Mouse (Mus musculus): ENCODE results near the gene Cog6. TPM values are rescaled to one million over a fixed set of nuclear protein-coding genes. Genes with fewer than 3 reads are reported as not detected.

Gene Cog6
- polyA plus RNA-seq, 1 experiment from 2014 or later: 45.8 TPM

DNA sequence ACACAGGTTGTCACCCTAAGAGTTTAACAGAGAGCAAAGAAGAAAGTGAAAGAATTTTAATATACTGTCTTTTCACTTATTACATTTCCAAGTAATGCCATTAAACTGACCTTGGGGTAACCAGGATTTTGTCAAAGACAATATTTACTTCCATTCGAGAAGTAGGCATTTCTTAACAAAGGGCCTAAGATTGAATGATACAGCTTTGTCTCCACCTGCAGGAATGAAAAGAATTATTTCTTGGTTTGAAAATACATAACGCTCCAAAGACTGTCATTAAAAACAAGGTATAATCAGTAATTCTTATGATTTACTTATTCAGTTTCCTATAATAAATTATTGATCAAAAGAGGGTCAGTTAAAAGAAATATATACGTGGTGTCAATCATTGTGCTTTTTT lies 55.4 kb downstream of the Cog6 start:
- H3K27me3 ChIP-seq (replicated peaks; ENCODE audit: control insufficient read depth, insufficient read depth, low read length): no peaks in the 10 kb centered on the region
- H3K36me3 ChIP-seq (ENCODE audit: control insufficient read depth, insufficient read depth, low read length): no peaks in the 10 kb centered on the region
- H3K27ac ChIP-seq (ENCODE audit: low read depth, low read length): no peak overlapping the region
- no peaks in the 10 kb centered on the region for H3K9me3 ChIP-seq (ENCODE audit: control insufficient read depth, low read length)
- ATAC-seq: no peak
- no peaks in the 10 kb centered on the region for H3K4me1 ChIP-seq (ENCODE audit: control insufficient read depth, insufficient read depth, low read depth, low read length)
- H3K9ac ChIP-seq (ENCODE audit: low read depth, low read length): no peak overlapping the region
- no peak overlapping the region for H3K4me2 ChIP-seq (ENCODE audit: low read length)
- H3K4me3 ChIP-seq (ENCODE audit: low read length): no peak overlapping the region
- WGBS: 82% methylated on average over 3 of the region's 3 CpGs

DNA sequence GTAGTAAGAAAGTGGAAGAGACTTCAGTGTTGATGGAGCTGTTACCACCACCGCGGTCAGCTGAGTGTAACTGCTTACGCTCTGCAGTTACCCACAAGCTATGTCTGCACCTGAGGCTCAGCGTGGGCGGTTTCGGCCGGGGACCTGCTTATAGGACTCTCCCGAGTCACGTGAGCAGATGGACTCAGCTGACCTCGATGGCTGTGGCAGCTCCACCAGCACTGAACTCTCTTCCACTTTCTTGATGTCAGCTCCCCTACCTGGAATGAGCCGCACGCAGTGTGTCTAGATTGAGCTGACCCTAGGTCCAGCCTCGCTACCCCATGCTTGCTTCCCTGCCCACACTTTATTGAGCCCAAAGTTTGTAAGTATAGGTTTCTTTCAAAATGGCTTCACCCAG lies 56.1 kb downstream of the Cog6 start:
- Histone ChIP-seq H3K9me3 (ENCODE audit: control insufficient read depth, low read length) (no peaks in the 10 kb centered on the region), H3K27ac (ENCODE audit: low read depth, low read length) (no peak overlapping the region), H3K4me1 (ENCODE audit: control insufficient read depth, insufficient read depth, low read depth, low read length) (no peaks in the 10 kb centered on the region), H3K27me3 (replicated peaks; ENCODE audit: control insufficient read depth, insufficient read depth, low read length) (no peaks in the 10 kb centered on the region), H3K4me2 (ENCODE audit: low read length) (no peak overlapping the region), H3K4me3 (ENCODE audit: low read length) (no peak overlapping the region), H3K9ac (ENCODE audit: low read depth, low read length) (no peak overlapping the region), H3K36me3 (ENCODE audit: control insufficient read depth, insufficient read depth, low read length) (no peaks in the 10 kb centered on the region)
- WGBS: 95% methylated on average over 13 of the region's 13 CpGs
- ATAC-seq: no peak

- H3K4me2 ChIP-seq (ENCODE audit: low read length): no peak overlapping the region
- 88% methylated on average over 10 of the region's 10 CpGs for WGBS
- H3K9ac ChIP-seq (ENCODE audit: low read depth, low read length): no peak overlapping the region
- no peak overlapping the region for H3K4me3 ChIP-seq (ENCODE audit: low read length)
- H3K9me3 ChIP-seq (ENCODE audit: control insufficient read depth, low read length): no peaks in the 10 kb centered on the region
- H3K36me3 ChIP-seq (ENCODE audit: control insufficient read depth, insufficient read depth, low read length): no peaks in the 10 kb centered on the region
- H3K27ac ChIP-seq (ENCODE audit: low read depth, low read length): no peak overlapping the region
- ATAC-seq: no peak
- no peaks in the 10 kb centered on the region; the same call in 1 of the 2 replicates for H3K4me1 ChIP-seq (ENCODE audit: control insufficient read depth, insufficient read depth, low read depth, low read length)
- H3K27me3 ChIP-seq (replicated peaks; ENCODE audit: control insufficient read depth, insufficient read depth, low read length): no peaks in the 10 kb centered on the region
These were observed 58.5 kb downstream of the Cog6 start for GRCm38 (mm10) chr3:52958444-52959120.

- no peak overlapping the region for H3K4me2 ChIP-seq (ENCODE audit: low read length)
- H3K4me1 ChIP-seq (ENCODE audit: control insufficient read depth, insufficient read depth, low read depth, low read length): no peaks in the 10 kb centered on the region; the same call in 1 of the 2 replicates
- WGBS: 83% methylated on average over 7 of the region's 7 CpGs
- H3K4me3 ChIP-seq (ENCODE audit: low read length): no peak overlapping the region
- H3K9me3 ChIP-seq (ENCODE audit: control insufficient read depth, low read length): no peaks in the 10 kb centered on the region
- H3K9ac ChIP-seq (ENCODE audit: low read depth, low read length): no peak overlapping the region
- ATAC-seq: no peak
- H3K36me3 ChIP-seq (ENCODE audit: control insufficient read depth, insufficient read depth, low read length): no peaks in the 10 kb centered on the region
- no peak overlapping the region for H3K27ac ChIP-seq (ENCODE audit: low read depth, low read length)
- no peaks in the 10 kb centered on the region for H3K27me3 ChIP-seq (replicated peaks; ENCODE audit: control insufficient read depth, insufficient read depth, low read length)
These were observed 59.2 kb downstream of the Cog6 start for GRCm38 (mm10) chr3:52957861-52958260.

DNA sequence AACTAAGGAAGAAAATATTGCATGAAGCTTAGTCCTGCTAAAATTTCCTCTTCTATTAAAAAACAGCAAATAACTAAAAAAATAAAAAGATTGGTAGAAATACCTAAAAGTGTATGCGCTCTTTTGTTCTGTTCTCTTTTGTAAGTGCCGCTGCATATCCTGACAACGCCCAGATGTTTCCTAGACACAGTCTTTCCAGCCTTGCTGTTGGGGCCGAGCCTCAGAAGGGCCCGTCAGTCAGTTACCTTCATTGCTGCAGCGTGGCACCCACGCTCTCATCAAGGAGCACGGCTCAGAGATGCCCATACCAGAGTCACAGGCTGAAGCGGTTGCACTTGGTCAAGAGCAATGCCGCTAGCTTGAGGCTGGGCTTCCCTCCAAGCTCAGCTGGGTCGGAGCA lies 60.8 kb downstream of the Cog6 start:
- H3K36me3 ChIP-seq (ENCODE audit: control insufficient read depth, insufficient read depth, low read length): no peaks in the 10 kb centered on the region
- no peaks in the 10 kb centered on the region for H3K27me3 ChIP-seq (replicated peaks; ENCODE audit: control insufficient read depth, insufficient read depth, low read length)
- H3K27ac ChIP-seq (ENCODE audit: low read depth, low read length): no peak overlapping the region
- no peak overlapping the region for H3K9ac ChIP-seq (ENCODE audit: low read depth, low read length)
- no peaks in the 10 kb centered on the region; the same call in 1 of the 2 replicates for H3K4me1 ChIP-seq (ENCODE audit: control insufficient read depth, insufficient read depth, low read depth, low read length)
- no peaks in the 10 kb centered on the region for H3K9me3 ChIP-seq (ENCODE audit: control insufficient read depth, low read length)
- no peak overlapping the region for H3K4me3 ChIP-seq (ENCODE audit: low read length)
- no peak for ATAC-seq
- H3K4me2 ChIP-seq (ENCODE audit: low read length): no peak overlapping the region
- WGBS: 79% methylated on average over 11 of the region's 11 CpGs

DNA sequence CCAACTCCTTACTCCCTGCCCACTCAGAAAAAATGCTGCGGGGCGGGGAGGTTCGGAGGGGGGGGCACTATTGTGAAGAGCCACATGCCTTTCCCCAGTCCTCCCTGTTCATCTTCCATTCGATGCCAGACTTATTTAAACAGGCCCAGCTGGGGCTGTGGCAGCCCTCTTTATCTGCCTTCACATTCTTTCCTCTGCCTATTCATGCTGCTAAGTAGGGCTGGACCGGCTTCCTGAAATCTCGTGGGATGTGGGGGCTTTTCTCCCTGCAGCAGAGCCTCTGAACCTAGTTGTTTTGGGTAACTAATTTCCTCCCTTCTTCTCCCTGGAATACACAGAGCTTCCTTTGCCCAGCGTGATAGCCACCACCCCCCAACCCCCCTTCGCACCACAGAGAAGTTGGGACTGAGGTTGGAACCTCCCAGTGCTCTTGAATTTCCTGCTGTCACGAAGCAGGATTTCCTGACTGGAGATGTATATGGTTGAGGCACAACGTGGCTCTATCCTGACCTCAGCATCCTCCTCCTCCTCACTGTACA lies 61.5 kb downstream of the Cog6 start:
- Histone ChIP-seq H3K27me3 (replicated peaks; ENCODE audit: control insufficient read depth, insufficient read depth, low read length) (no peaks in the 10 kb centered on the region), H3K4me1 (ENCODE audit: control insufficient read depth, insufficient read depth, low read depth, low read length) (no peaks in the 10 kb centered on the region; the same call in 1 of the 2 replicates), H3K9me3 (ENCODE audit: control insufficient read depth, low read length) (no peaks in the 10 kb centered on the region), H3K4me2 (ENCODE audit: low read length) (no peak overlapping the region), H3K27ac (ENCODE audit: low read depth, low read length) (no peak overlapping the region), H3K36me3 (ENCODE audit: control insufficient read depth, insufficient read depth, low read length) (no peaks in the 10 kb centered on the region), H3K4me3 (ENCODE audit: low read length) (no peak overlapping the region), H3K9ac (ENCODE audit: low read depth, low read length) (no peak overlapping the region)
- ATAC-seq: peak; percentile 56
- 11% methylated on average over 10 of the region's 10 CpGs for WGBS

DNA sequence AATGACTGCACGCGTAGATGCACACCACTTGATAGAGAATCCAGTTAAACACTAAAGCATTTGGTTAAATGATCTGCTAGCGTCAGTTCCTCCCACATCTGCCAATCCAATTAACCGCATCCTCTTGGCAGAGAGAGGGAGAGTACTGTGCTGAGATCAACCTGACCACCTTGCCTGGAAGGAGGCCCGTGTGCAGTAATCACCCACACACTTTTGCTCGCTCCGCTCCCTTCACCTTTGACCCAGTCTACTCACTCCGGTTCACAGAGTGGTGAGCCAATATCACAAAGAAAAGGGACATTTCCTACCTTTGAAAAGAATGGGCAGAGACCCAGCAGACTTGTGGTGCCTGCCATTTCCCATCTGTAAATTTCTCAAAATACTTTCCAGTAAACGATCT lies 62.4 kb downstream of the Cog6 start:
- no peaks in the 10 kb centered on the region for H3K36me3 ChIP-seq (ENCODE audit: control insufficient read depth, insufficient read depth, low read length)
- no peaks in the 10 kb centered on the region for H3K9me3 ChIP-seq (ENCODE audit: control insufficient read depth, low read length)
- H3K27ac ChIP-seq (ENCODE audit: low read depth, low read length): no peak overlapping the region
- H3K4me3 ChIP-seq (ENCODE audit: low read length): no peak overlapping the region
- ATAC-seq: no peak
- 64% methylated on average over 9 of the region's 9 CpGs for WGBS
- H3K4me1 ChIP-seq (ENCODE audit: control insufficient read depth, insufficient read depth, low read depth, low read length): no peaks in the 10 kb centered on the region; the same call in 1 of the 2 replicates
- no peak overlapping the region for H3K9ac ChIP-seq (ENCODE audit: low read depth, low read length)
- no peak overlapping the region for H3K4me2 ChIP-seq (ENCODE audit: low read length)
- no peaks in the 10 kb centered on the region for H3K27me3 ChIP-seq (replicated peaks; ENCODE audit: control insufficient read depth, insufficient read depth, low read length)

GRCm38 (mm10) chr3:52953831-52954230 lies 63.2 kb downstream of the Cog6 start:
- H3K4me3 ChIP-seq (ENCODE audit: low read length): no peak overlapping the region
- ATAC-seq: no peak

GRCm38 (mm10) chr3:52948824-52949223 lies 68.2 kb downstream of the Cog6 start:
- no peak overlapping the region for H3K4me2 ChIP-seq (ENCODE audit: low read length)
- ATAC-seq: no peak
- no peaks in the 10 kb centered on the region for H3K36me3 ChIP-seq (ENCODE audit: control insufficient read depth, insufficient read depth, low read length)
- no peaks in the 10 kb centered on the region for H3K9me3 ChIP-seq (ENCODE audit: control insufficient read depth, low read length)
- H3K4me3 ChIP-seq (ENCODE audit: low read length): no peak overlapping the region
- no peaks in the 10 kb centered on the region for H3K27me3 ChIP-seq (replicated peaks; ENCODE audit: control insufficient read depth, insufficient read depth, low read length)
- H3K9ac ChIP-seq (ENCODE audit: low read depth, low read length): no peak overlapping the region
- 90% methylated on average over 5 of the region's 5 CpGs for WGBS
- H3K27ac ChIP-seq (ENCODE audit: low read depth, low read length): no peak overlapping the region
- no peaks in the 10 kb centered on the region for H3K4me1 ChIP-seq (ENCODE audit: control insufficient read depth, insufficient read depth, low read depth, low read length)

More at GRCm38 (mm10) chr3:52953831-52954230, 63.2 kb downstream of the Cog6 start:
- Histone ChIP-seq H3K4me2 (ENCODE audit: low read length) (no peak overlapping the region), H3K4me1 (ENCODE audit: control insufficient read depth, insufficient read depth, low read depth, low read length) (no peaks in the 10 kb centered on the region; the same call in 1 of the 2 replicates), H3K9ac (ENCODE audit: low read depth, low read length) (no peak overlapping the region), H3K27me3 (replicated peaks; ENCODE audit: control insufficient read depth, insufficient read depth, low read length) (no peaks in the 10 kb centered on the region), H3K9me3 (ENCODE audit: control insufficient read depth, low read length) (no peaks in the 10 kb centered on the region), H3K27ac (ENCODE audit: low read depth, low read length) (no peak overlapping the region), H3K36me3 (ENCODE audit: control insufficient read depth, insufficient read depth, low read length) (no peaks in the 10 kb centered on the region)
- WGBS: 77% methylated on average over 1 of the region's 1 CpGs
